Mouse (Mus musculus): ENCODE data around the gene Ces1d. TPM values are rescaled to one million over a fixed set of nuclear protein-coding genes. Genes with fewer than 3 reads are reported as not detected.

Gene Ces1d
- total RNA-seq, 2 experiments from 2014 or later = 3.3 to 5.0 TPM

DNA sequence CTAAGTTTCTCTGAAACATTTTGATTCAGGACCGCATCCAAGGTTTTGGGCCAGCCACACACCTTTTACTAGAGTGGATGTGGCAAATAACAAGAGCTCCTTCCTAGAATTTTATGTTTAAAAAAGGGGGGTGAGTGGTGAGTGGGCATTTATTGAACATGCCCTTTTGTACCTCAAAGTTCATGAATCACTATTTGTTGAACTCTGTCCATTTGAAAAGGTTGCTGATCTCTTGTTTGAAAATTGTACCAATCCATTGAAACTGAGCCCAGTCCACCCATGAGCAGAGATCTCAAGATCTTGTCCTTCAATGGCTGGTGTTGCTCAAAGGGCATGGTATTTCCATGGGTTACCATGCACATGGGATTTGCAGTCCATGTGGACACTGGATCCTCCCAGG lies 34.3 kb downstream of the Ces1d start:
- no peak for DNase-seq
- intact Hi-C loops (cut with DNase I; ENCODE audit: low total_unique reads) = no loop called here

DNA sequence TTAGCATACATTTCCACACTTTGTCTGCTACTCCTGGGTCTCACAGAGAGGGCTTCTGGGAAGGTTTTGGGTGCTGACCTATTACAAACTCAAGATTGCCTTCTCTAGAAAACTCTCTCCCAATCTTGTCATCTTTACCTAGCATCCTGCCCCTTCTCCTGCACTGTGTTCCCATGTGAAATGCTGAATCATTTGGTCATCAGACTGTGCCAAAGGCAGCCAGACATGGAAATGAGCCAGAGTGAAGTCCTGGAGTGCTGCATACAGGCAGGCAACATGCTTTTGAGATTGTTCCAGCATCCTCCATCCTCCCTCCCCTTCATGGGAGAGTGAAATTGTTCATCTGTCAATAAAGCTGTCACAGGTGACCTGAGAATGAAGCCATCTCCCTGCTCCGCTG lies 46.2 kb downstream of the Ces1d start:
- DNase-seq = no peak

DNA sequence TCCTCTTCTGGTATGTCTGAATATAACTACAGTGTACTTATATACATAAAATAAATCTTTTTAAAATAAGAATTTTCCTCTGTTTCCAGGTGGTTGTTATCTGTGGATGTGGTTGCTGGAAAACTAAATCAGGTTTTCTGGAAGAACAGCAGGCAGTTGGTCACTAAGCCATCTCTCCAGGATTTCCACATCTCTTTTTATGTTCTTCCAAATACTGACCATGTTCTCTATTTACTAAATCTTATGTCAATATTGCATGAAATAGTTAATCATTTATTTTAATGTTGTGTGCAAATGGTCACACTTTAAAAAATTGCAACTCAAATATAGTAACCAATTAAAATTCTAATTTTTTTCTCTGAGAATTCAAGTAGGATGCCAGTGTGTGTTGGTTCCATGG lies 50.3 kb downstream of the Ces1d start:
- no peak for DNase-seq
- intact Hi-C loops (cut with DNase I; ENCODE audit: low total_unique reads) = no loop called here

More for the DNA sequence above, 46.2 kb downstream of the Ces1d start:
- intact Hi-C loops (cut with DNase I; ENCODE audit: low total_unique reads) = no loop called here

DNA sequence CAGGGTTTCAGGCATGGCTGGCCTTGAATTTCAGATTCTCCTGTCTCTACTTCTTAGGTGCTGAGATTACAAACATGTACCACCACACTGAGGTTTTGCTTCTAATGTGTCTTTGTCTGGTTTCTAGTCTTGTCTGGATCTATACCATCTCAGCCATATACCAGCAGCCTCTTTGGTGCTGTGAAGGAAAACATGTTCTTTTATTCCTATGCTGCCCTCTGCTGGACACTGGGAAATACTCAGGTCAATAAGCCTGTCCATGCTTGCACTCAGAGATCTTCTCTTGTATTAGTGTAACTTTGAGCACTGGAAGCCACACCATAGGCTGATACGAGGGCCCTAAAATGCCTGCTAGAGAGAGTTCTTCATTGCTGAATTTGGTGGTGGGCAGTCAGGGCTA lies 56.9 kb downstream of the Ces1d start:
- intact Hi-C loops (cut with DNase I; ENCODE audit: low total_unique reads) = no loop called here
- peak; percentile 8 for DNase-seq

DNA sequence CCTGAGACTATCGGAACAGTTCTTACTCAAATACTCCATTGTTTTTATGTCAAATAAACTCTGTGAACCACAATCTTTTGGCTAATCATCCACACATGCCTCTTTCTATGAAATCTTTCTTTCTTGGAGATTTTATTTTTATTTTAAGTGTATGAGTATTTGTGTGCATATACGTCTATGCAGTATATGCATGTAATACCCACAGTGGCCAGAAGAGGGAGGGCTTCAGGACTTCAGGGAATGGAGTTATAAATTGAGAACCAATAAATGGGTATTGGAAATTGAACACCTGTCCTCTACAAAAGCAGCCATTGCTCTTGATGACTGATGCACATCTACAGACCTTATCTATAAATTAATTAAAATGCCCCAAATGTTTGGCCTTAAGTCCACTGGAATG lies 65.4 kb downstream of the Ces1d start:
- no peak for DNase-seq
- intact Hi-C loops (cut with DNase I; ENCODE audit: low total_unique reads) = no loop called here

DNA sequence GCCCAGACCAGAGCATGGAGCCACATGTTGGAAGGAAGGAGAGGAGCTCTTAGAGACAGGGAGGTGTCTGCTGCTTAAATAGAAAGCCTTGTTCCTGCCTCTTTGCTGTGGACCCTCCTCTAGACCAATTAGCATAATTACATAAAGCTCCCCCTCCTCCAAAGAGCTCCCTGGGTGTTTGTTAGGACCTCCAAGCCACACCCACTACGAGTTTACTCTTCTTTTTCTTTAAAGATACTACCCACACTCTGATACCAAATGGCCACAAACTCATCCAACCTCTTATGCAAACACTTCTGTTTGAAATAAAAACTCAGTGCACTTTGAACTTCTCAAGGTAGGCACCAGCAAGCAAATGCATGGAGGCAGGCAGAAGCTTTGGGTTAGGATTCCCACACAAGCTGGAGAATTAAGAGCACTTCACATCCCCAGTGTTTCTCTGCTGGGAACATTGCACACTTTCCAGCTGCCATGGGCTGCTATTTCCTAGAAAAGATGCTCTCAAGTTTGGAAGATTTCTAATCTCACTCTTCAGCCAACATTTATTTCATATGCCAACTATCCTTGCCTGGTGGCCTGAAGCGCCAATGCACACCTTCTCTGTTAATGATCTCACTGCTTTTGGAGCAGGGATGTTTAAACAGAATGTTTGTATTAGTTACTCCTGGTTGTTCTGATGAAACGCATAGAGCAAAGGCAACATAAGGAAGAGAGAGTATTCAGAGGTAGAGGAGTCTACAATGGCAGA lies 66.2 kb downstream of the Ces1d start, which contains the start of gene Ces1c:
Gene Ces1c (minus strand): TSS at position 51 of the 748 bp plus-strand sequence.
- DNase-seq = no peak
- intact Hi-C loops (cut with DNase I; ENCODE audit: low total_unique reads) = no loop called here

DNA sequence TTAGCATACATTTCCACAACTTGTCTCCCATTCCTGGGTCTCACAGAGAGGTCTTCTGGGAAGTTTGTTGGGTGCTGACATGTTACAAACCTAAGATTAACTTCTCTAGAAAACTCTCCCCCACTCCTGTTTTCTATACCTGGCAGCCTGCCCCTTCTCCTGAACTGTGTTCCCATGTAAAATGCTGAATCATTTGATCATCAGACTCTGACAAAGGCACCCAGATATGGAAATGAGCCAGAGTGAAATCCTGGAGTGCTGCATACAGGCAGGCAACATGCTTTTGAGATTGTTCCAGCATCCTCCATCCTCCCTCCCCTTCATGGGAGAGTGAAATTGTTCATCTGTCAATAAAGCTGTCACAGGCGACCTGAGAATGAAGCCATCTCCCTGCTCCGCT lies 71.2 kb downstream of the Ces1d start:
- intact Hi-C loops (cut with DNase I; ENCODE audit: low total_unique reads) = no loop called here
- no peak for DNase-seq

DNA sequence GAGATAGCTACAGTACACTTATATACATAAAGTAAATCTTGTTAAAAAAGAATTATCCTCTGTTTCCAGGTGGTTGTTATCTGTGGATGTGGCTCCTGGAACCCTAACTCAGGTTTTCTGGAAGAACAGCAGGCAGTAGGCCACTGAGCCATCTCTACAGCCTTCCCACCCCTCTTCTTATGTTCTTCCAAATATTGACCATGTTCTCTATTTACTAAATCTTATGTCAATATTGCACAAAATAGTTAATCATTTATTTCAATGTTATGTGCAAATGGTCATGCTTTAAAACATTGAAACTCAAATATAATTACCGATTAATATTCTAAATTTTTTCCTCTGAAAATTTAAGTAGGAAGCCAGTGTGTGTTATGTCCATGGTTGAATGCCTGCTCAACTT lies 75.6 kb downstream of the Ces1d start:
- DNase-seq = no peak
- intact Hi-C loops (cut with DNase I; ENCODE audit: low total_unique reads) = no loop called here

Other genes starting within 250 kb of the Ces1d start
- gene Slc6a2, start 237.8 kb downstream of the Ces1d start, total RNA-seq (2021) = under 1 TPM; 0.11 to 0.49 TPM
- not detected for gene Ces1a, start 149.6 kb downstream of the Ces1d start, total RNA-seq (2021)
- gene Ces1b, start 117.8 kb downstream of the Ces1d start, total RNA-seq (2021) = not detected
- not detected for gene Ces1c, start 66.6 kb downstream of the Ces1d start, total RNA-seq (2021)
- under 1 TPM; 0.10 to 0.18 TPM for gene Ces1e, start 31.8 kb upstream of the Ces1d start, total RNA-seq (2021)
- gene Ces1f, start 81.9 kb upstream of the Ces1d start, total RNA-seq (2021) = not detected
- not detected for gene Ces1g, start 139.5 kb upstream of the Ces1d start, total RNA-seq (2021)
- gene Ces1h, start 181.9 kb upstream of the Ces1d start, total RNA-seq (2021) = not detected